Mouse (Mus musculus): ENCODE results near the gene Dhx9.
A peak's percentile ranks its signal among the peaks of the same experiment; 100 is the strongest.
"Not testable (repeated sequence)": the region's sequence is repeated elsewhere in the genome, so short reads cannot be mapped to it uniquely, and the experiment has no call there.

Gene Dhx9

GRCm38 (mm10) chr1:153487500-153487879, at the start of gene Dhx9:
Gene Dhx9, minus strand, starts transcription at chr1:153487660.
- peak; percentile 98 for DNase-seq (ENCODE audit: low read depth, low spot score)

GRCm38 (mm10) chr1:153535611-153536010, 48.2 kb upstream of the Dhx9 start:
- no peak for DNase-seq (ENCODE audit: low read depth, low spot score)

- not testable (repeated sequence) for DNase-seq (ENCODE audit: low read depth, low spot score)
These were observed 45.4 kb upstream of the Dhx9 start for GRCm38 (mm10) chr1:153532896-153533295.

- no peak for DNase-seq (ENCODE audit: low read depth, low spot score)
These were observed 44.9 kb upstream of the Dhx9 start for GRCm38 (mm10) chr1:153532234-153532841.

DNA sequence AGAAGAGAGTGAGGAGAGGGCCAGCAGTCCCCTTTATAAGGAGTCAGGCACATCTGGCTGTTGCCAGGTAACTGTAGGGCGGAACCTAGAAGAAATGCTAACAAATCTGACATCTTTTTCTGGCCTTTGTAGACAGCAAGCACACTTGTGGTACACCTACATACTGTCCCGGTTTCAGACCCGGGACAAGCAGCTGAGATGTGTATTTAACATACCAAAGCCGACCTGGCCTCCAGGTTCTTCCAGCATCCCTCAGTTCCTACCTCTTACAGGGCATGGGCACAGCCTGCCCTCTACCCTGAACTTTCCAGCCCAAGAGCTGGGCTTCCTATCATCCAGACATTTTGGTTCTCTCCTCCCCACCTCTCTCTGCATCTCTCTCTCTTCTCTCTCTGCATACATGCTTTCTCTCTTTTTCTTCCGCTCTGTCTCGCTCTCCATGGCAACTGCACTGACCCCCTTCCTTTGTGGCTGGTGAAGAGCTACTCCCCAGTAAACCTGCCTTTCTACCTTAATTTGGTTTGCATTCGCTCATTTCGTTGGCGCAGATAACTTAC, 44.3 kb upstream of the Dhx9 start:
- DNase-seq (ENCODE audit: low read depth, low spot score), result no peak

- no peak for DNase-seq (ENCODE audit: low read depth, low spot score)
These were observed 34.7 kb upstream of the Dhx9 start for GRCm38 (mm10) chr1:153522116-153522515.

GRCm38 (mm10) chr1:153515368-153515767, 27.9 kb upstream of the Dhx9 start:
- no peak for DNase-seq (ENCODE audit: low read depth, low spot score)

DNA sequence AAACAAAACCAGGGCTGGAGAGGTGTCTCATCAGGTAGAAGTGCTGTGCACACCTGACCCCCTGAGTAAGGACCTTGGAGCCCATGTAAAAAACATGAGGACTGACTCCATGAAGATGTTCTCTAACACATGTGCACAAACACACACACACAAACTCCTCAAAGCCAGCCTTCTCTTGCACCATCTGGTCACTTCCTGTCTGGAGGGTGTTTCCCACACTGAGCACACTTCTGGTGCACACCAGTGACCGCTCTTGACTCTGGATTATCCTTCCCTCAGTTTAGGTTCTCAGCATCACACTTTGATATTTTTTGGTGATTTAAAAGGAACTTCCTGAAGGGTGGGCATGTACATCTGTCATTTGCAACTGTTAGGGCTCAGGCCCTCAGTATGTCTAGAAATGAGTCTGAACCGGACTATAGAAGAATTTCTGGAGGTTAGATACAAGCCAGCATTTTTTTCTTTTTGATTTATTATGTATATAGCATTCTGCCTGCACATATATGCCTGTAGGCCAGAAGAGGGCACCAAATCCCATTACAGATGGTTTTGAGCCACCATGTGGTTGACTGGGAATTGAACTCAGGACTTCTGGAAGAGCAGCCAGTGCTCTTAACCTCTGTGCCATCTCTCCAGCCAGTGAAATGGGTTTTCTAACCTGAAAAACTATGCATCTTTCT, 23.0 kb upstream of the Dhx9 start:
- DNase-seq (ENCODE audit: low read depth, low spot score), result no peak

GRCm38 (mm10) chr1:153509569-153509968, 22.1 kb upstream of the Dhx9 start:
- DNase-seq (ENCODE audit: low read depth, low spot score), result not testable (repeated sequence)

DNA sequence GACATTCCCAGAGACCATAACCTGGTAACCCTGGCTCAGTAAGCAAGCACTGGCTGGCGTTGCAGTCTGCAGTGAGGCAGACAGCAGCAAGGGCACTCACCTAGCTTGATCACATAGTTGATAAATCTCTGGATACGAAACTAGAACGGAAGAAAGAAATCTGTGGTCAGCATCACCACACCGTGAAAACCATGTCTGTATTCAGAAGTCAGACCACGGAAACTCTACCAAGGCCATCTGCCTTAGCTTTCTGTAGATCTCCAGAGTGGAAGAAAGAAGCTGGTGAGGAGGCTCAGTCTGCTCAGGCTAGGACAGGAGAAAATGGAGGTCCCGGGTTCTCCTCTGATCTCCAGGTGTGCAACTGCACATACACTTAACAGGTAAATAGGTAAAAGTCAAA, 21.6 kb upstream of the Dhx9 start:
- no peak for DNase-seq (ENCODE audit: low read depth, low spot score)

DNA sequence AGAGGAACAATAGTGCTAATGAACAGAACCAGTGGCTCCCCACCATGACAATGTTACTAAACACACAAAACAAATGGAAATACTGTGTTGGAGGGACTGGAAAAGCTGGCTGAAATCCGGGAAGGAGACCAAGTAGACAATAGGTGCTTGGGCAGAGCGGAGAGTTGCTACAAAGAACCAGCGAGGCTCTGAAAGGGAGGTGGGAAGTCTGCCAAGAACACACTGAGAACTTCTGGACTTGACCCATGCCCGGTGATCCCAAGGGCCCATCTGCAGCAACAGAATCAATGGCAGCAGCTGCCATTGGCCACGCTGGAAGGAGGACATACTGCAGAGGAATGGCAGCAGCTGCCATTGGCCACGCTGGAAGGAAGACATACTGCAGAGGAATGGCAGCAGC, 18.8 kb upstream of the Dhx9 start:
- DNase-seq (ENCODE audit: low read depth, low spot score), result peak; percentile 38

DNA sequence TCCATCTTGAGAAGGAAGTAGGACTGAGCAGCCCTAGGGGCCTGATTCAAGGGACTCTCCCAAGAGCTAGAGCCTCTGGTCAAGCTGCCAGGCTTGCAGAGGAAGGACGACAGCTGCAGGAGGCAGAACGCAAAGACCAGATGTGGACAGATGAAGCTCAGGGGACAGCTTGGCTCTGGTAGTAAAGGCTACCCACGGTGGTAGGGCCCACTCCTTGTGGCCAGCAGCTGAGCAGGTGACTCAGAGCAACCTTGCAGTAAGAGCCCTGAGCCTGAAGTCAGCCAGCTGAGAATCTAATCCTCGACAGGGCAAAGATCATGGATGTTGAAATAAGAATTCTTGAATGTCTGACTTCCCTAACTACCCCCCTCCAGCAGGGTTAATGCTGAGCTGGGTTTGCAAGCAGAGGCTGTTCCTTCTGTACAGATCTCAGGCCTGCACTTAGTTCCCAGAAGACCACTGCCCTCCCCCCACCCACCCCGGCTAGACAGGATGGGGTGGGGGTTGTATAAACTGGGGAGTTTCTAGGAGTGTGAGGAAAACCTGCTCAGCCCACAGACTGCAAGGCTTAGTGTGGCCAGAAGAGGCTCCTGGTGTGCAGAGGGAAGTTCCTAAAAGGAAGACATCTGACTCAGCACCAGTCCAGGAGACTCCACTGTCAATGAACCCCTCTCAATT, 14.3 kb upstream of the Dhx9 start:
- DNase-seq (ENCODE audit: low read depth, low spot score), result peak; percentile 53

DNA sequence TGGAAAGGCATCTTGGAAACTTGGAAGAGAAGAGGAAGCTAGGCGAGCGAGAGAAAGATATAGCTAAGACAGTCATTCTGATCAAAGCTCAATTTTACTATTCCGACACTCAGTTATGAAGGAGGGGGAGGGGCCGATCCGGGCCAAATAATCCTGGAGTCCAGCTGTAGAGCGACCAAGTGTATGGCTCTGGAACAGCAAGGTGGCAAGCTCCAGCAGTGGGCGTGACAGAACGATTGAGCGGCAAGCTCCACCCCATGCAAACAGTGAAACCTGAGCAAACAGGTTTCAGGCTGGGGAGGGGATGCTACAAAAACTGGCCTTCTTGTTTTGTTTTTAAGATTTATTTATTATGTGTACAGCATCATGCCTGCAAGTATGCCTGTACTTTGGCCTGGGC, 12.6 kb upstream of the Dhx9 start:
- DNase-seq (ENCODE audit: low read depth, low spot score), result no peak

GRCm38 (mm10) chr1:153496030-153496429, 8.6 kb upstream of the Dhx9 start:
- no peak for DNase-seq (ENCODE audit: low read depth, low spot score)

DNA sequence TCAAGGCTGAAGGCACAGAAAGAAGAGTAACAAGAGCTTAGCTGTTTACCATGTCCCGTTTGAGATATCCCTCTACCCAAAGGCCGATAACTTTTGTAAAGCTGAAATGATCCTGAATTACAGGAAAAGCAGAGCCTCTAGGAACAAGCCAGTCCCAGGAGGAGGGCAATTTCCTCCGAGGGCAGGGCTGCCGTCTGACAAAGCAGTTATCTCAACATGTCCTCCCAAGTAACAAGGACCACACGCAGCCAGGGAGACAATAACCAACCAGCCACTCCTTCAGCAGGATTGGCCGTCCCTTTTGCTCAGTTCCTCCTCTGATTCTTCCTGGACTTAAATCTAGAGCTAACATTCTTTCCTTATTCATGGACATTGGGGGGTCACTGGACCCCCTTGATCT, 6.5 kb upstream of the Dhx9 start:
- no peak for DNase-seq (ENCODE audit: low read depth, low spot score)

DNA sequence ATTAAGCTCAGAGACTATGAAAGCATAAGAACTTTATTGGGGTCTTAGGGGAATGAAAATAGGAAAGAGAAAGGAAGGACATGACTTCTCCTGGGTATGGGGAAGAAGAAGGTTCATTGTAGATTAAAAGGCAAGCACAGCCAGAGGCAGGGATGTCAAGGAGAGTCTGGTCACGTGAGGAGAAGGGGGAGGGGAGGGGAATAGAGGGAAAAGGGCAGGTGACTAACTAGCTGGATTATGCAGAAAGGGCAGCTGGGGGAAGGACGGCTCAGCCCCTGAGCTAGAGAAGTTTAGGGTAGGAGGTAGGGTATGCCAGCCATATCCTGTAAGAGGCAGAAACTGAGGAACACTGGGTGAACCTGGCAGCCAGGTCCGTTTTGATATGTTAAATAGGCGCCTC, 5.9 kb upstream of the Dhx9 start:
- DNase-seq (ENCODE audit: low read depth, low spot score), result no peak

GRCm38 (mm10) chr1:153491822-153492221, 4.4 kb upstream of the Dhx9 start:
- DNase-seq (ENCODE audit: low read depth, low spot score), result no peak

DNA sequence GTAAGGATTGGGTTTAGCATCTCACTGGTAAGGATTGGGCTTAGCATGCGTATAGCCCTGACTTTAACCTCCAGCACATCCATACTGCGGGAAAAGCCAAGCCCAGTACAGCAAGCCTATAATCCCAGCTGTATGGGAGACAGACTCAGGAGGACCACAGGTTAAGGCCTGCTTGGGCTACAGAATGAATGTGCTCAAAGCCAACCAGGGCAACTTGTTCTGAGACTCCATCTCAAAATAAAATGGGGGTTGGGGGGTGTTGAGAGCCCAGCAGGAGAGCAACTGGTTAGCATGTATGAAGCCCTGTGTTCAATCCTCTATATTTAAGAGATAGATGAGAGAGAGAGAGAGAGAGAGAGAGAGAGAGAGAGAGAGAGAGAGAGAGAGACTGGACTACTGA, 3.9 kb upstream of the Dhx9 start:
- DNase-seq (ENCODE audit: low read depth, low spot score), result no peak

- DNase-seq (ENCODE audit: low read depth, low spot score), result no peak
These were observed 2.5 kb upstream of the Dhx9 start for GRCm38 (mm10) chr1:153489963-153490362.

DNA sequence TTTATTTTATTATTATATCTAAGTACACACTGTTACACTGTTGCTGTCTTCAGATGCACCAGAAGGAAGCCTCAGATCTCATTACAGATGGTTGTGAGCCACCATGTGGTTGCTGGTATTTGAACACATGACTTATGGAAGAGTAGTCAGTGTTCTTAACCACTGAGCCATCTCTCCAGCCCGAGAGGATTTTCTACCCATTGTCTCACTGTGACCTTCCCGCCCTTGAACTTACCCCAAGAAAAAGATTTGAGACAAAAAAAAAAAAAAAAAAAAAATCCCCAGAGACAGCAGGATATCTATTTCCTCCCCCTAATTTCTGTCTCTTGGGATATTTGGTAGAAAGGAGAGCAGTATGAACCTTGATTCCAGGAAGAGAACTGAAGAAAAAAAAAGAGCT, 2.1 kb upstream of the Dhx9 start:
- DNase-seq (ENCODE audit: low read depth, low spot score), result no peak

DNA sequence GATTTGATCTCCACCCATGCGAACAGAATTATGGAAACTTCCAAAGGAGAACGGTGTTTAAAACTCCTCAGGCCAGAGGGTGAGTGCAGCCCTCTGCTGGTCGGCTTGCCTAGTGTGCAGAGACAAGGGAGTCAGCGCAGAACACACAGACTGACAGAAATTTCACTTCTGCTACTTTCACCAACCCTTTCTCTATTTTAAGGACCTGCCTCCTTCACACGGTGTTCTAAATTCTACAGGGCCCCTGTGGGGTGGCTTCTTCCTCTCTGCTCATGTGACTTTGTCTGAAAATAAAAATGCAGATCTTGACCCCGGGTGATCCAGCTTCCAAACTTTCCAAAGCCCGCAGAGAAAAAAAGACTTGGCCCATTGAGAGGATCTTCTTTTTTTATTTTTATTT, 1.7 kb upstream of the Dhx9 start:
- DNase-seq (ENCODE audit: low read depth, low spot score), result peak; percentile 41

- DNase-seq (ENCODE audit: low read depth, low spot score), result peak; percentile 39
These were observed 527 bp downstream of the Dhx9 start for GRCm38 (mm10) chr1:153486767-153487499.

All from skeletal muscle tissue, adult 2 months (tissue).